Mouse (Mus musculus) testis, adult 2 months (tissue): ENCODE data around the gene Zfr.

Source experiments
- CTCF ChIP-seq: fragments of 200-500 bp; IDR thresholded peaks from 2 replicates; pipeline ENCODE4 v1.5.1; 2012; ENCODE audit warnings: low read depth, mild to moderate bottlenecking, inconsistent platforms, low read length, moderate library complexity; ENCODE audit not compliant: control insufficient read depth, insufficient read depth, insufficient replicate concordance
- POLR2A ChIP-seq: fragments of 200-500 bp; IDR thresholded peaks from 2 replicates; pipeline ENCODE4 v1.6.1; 2012; ENCODE audit warnings: low read depth, mild to moderate bottlenecking, inconsistent platforms, low read length, moderate library complexity; ENCODE audit not compliant: control insufficient read depth

- TF ChIP-seq POLR2A = no peak
- TF ChIP-seq CTCF = peak; percentile 14; the same call in 1 of the 2 replicates
Observed at GRCm38 (mm10) chr15:12084859-12085258, 32.8 kb upstream of the Zfr start.
